Mouse (Mus musculus) right cerebral cortex, postnatal 10 days (tissue): Measurements from ENCODE around the gene Rrp15.

ENCODE experiments used
- DNase-seq, 2 experiments: peaks; one replicate each; pipeline ENCODE4 v3.0.0; 2021; ENCODE audit warnings: low spot score in 2 of 2

Rrp15 gene

DNA sequence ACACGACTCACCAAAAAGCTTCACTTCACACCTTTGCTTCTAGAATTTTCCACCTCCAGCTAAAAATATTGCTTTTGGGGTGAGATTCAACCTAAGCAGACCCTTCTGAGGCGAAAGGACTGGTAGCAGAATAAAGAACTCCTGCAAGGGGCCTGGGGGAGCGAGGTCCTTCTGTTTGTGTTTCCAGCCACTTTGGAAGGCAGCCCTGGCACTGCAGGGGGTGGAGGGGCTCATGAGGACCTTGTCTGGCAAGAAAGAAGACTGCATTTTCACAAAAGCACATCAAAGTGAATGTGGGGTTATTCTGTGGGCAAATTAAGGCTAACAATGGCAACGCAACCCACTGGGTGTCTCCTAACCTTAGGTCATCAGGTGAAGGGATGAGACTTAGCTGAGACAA lies 76.0 kb downstream of the Rrp15 start:
- peak in 1 of 2 experiments; percentile 34 for DNase-seq
